Mouse (Mus musculus) C2C12 (cell line): Measurements from ENCODE around the gene Nfasc.

ENCODE experiments used
- CEBPB ChIP-seq: IDR thresholded peaks from one replicate; pipeline ENCODE4 v1.6.1; 2011; ENCODE audit warnings: low read depth, mild to moderate bottlenecking, control low read depth, moderate library complexity
- CTCF ChIP-seq: IDR thresholded peaks from one replicate; pipeline ENCODE4 v1.5.1; 2011; ENCODE audit not compliant: control insufficient read depth, insufficient read depth, insufficient read length
- MAX ChIP-seq: IDR thresholded peaks from one replicate; pipeline ENCODE4 v1.6.1; 2011; ENCODE audit warnings: mild to moderate bottlenecking, control low read depth
- MYOD1 ChIP-seq: IDR thresholded peaks from one replicate; pipeline ENCODE4 v1.6.1; 2011; ENCODE audit warnings: low read depth; ENCODE audit not compliant: control insufficient read depth, insufficient read length
- USF1 ChIP-seq: IDR thresholded peaks from one replicate; pipeline ENCODE4 v1.6.1; 2011; ENCODE audit warnings: low read depth, mild to moderate bottlenecking, control low read depth, moderate library complexity

GRCm38 (mm10) chr1:132516776-132517175 is 224.8 kb downstream of the Nfasc start:
- TF ChIP-seq CTCF (no peak), CEBPB (no peak), USF1 (no peak), MAX (no peak), MYOD1 (no peak)
